Mouse (Mus musculus) heart, postnatal 0 days (tissue): ENCODE data around the gene Psenen. TPM values are rescaled to one million over a fixed set of nuclear protein-coding genes. Genes with fewer than 3 reads are reported as not detected.
A peak's percentile ranks its signal among the peaks of the same experiment; 100 is the strongest.

Experiments
- ATAC-seq: fragments of 200-750 bp; cut with Nextera tagmentation; 2 replicates; pipeline ENCODE4 v1.8.0; 2017; ENCODE audit warnings: low read depth, moderate number of reproducible peaks, moderate library complexity; ENCODE audit not compliant: insufficient read depth
- DNase-seq: peaks from one replicate; pipeline ENCODE4 v3.0.0-alpha.2; 2016; ENCODE audit warnings: low spot score
- H3K27ac ChIP-seq: fragments of 300-500 bp; sonication (generic); 2 replicates; pipeline ENCODE4 v1.5.1; 2014; ENCODE audit warnings: low read depth, mild to moderate bottlenecking
- H3K27me3 ChIP-seq: fragments of 300-500 bp; sonication (generic); 2 replicates; pipeline ENCODE4 v1.6.1; 2014; ENCODE audit warnings: low read length, mixed read lengths; ENCODE audit not compliant: control insufficient read depth, insufficient read depth
- H3K36me3 ChIP-seq: fragments of 300-500 bp; sonication (generic); replicated peaks from 2 replicates; pipeline ENCODE4 v1.6.1; 2014; ENCODE audit warnings: low read length, mixed read lengths; ENCODE audit not compliant: control insufficient read depth, insufficient read depth
- H3K4me1 ChIP-seq: fragments of 300-500 bp; sonication (generic); 2 replicates; pipeline ENCODE4 v1.6.1; 2014; ENCODE audit warnings: antibody characterized with exemption; ENCODE audit not compliant: control insufficient read depth, insufficient read depth
- H3K4me2 ChIP-seq: fragments of 300-500 bp; sonication (generic); 2 replicates; pipeline ENCODE4 v1.6.1; 2014; ENCODE audit warnings: low read depth, mild to moderate bottlenecking, low read length, moderate library complexity
- H3K4me3 ChIP-seq: fragments of 300-500 bp; sonication (generic); 2 replicates; pipeline ENCODE4 v1.5.1; 2014; ENCODE audit warnings: low read depth, low read length
- H3K9ac ChIP-seq: fragments of 300-500 bp; sonication (generic); replicated peaks from 2 replicates; pipeline ENCODE4 v1.6.1; 2014; ENCODE audit warnings: low read depth, low read length, mixed read lengths
- H3K9me3 ChIP-seq: fragments of 300-500 bp; sonication (generic); replicated peaks from 2 replicates; pipeline ENCODE4 v1.6.1; 2016; ENCODE audit warnings: low read length; ENCODE audit not compliant: control insufficient read depth
- CTCF ChIP-seq: IDR thresholded peaks from 2 replicates; pipeline ENCODE4 v1.5.1; 2016; ENCODE audit warnings: antibody characterized with exemption, control low read depth, low read depth
- EP300 ChIP-seq: IDR thresholded peaks from 2 replicates; pipeline ENCODE4 v1.6.1; 2016; ENCODE audit warnings: antibody characterized with exemption, low read depth
- whole genome bisulfite sequencing: fragments of 180-500 bp; shearing (Covaris S2); extraction: QIAGEN DNeasy Blood & Tissue Kit; methylation state at CpG from one replicate; pipeline ENCODE4 v1.1.7; 2014; 5-methylcytosine and 5-hydroxymethylcytosine counted together
- polyA plus RNA-seq: library from polyadenylated mRNA; unstranded; fragments of >200 nt; fragmentation: Nextera tagmentation; extraction: Ambion mirVana; gene quantifications from 2 replicates; pipeline ENCODE4 v1.2.1, GENCODE M21; 2015
- total RNA-seq: library from RNA; depleted of rRNA; stranded (reverse); fragments of >200 nt; gene quantifications from 2 replicates; pipeline ENCODE4 v1.2.3, GENCODE M21; 2014; ENCODE audit warnings: low replicate concordance

The Psenen gene
- total and polyA plus RNA-seq, 2 experiments from 2014 or later: 130 TPM

DNA sequence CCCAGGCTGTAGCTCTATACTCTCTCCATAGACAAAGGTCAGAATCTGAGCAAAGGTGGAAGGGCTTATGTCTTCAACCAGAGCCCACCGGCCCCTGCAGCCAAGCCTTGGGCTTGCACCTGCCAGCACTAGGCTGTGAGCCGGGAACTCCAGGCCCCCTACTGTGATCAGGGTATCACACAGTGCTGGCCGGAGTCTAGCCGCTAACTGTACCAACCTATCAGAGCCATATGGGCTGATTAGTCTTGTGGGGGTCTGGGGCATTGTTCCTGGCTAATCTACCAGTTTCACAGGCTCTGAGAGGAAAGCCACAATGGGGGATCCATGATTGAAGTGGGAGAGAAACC is 28.2 kb upstream of the Psenen start:
- DNase-seq: no peak
- 55% methylated on average over 4 of the region's 4 CpGs for WGBS
- 0 out of 2 replicates have a peak, but pooled peaks cover 2% of the 10 kb centered on the region for H3K27me3 ChIP-seq
- no peak overlapping the region for H3K9ac ChIP-seq
- no peak overlapping the region for H3K4me3 ChIP-seq
- no peaks in the 10 kb centered on the region for H3K36me3 ChIP-seq
- no peaks in the 10 kb centered on the region for H3K9me3 ChIP-seq
- H3K4me1 ChIP-seq: peaks cover 14% of the 10 kb centered on the region
- no peak overlapping the region for H3K4me2 ChIP-seq
- no peak for ATAC-seq
- TF ChIP-seq EP300: no peak
- TF ChIP-seq CTCF: no peak
- no peak overlapping the region for H3K27ac ChIP-seq

DNA sequence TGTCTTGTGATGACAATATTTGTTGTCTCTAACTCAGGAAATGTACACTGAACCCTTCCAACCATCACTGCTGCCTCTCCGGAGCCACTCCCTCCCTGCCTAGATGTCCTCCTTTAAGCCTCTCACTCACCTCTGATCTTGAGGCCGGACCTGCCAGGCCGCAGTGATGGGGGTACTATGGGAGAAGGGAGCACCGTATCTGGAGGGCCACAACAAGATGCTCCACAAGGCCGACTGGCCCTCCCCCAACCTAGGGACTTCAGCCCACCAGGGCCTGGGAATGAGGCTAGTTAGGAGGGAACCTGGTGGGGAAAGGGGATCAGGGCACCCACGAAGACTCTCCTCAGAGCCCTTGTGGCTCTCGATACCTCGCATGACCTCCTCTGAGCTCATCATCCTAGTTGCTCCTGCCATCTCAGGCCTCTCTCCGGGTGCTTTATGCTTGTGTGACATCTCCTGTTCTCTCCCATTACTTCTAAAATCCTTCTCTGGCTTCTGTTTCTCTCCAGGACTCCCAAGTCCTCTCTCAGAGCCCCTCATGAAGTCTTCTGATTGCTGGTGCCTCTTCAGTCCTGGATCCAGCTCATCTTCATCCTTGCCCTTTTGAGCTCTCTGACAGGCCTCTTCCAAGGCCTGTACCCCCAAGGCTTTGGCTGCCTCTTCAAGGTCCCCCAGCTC is 27.6 kb upstream of the Psenen start:
- no peak for TF ChIP-seq EP300
- TF ChIP-seq CTCF: no peak
- H3K4me1 ChIP-seq: peaks cover 14% of the 10 kb centered on the region
- no peak overlapping the region for H3K9ac ChIP-seq
- H3K36me3 ChIP-seq: 0 out of 2 replicates have a peak, but pooled peaks cover under 1% of the 10 kb centered on the region
- H3K4me3 ChIP-seq: no peak overlapping the region
- H3K4me2 ChIP-seq: no peak overlapping the region
- 0 out of 2 replicates have a peak, but pooled peaks cover 2% of the 10 kb centered on the region for H3K27me3 ChIP-seq
- DNase-seq (no peak), ATAC-seq (no peak)
- H3K9me3 ChIP-seq: no peaks in the 10 kb centered on the region
- H3K27ac ChIP-seq: no peak overlapping the region
- 78% methylated on average over 9 of the region's 9 CpGs for whole genome bisulfite sequencing

DNA sequence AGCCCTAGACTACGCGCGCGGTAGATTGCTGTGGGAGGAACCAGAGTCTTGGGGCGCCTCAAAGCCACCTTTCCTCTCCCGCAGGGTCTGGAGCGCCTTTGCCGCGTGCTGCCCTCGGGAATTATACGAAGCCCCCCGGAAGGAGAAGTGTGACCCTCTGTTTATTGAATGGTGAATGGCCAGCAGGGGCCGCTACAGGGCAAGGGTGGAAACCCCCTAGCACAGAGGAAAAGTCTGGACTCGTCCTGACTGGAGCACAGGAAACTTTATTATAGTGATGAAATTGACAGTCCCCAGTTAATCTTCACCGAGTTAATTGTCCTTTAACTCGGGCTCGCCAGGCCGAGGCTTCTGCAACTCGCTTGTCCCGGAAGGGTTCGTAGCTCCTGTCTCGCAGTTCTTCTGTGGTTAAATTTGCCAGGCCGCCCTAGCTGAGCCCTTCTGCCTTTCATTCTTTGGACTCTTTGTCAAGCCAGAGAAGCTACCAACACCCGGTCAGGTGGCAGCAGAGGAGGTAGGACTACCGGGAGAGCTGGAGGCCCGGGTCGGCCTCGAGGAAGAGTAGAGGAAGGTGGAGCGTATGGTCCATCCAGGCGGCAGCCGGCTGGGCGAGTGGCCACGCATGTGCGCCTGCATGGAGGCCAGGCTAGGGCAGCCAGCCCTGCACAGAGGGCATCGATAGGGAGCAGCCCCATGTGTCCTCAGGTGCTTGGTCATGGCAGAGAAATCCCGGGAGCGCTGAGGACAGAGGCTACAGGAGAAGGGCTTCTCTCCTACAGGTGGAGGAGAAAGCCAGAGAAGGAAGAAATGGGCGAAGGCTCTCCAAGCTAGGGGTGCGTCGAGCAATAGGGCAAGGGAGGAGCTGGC is 26.2 kb upstream of the Psenen start:
- peaks cover 14% of the 10 kb centered on the region for H3K4me1 ChIP-seq
- peak overlapping the region; percentile 77 for H3K4me2 ChIP-seq
- H3K4me3 ChIP-seq: peak overlapping the region; percentile 88
- no peaks in the 10 kb centered on the region for H3K9me3 ChIP-seq
- ATAC-seq: peak; percentile 52
- peaks cover 14% of the 10 kb centered on the region; the same call in 1 of the 2 replicates for H3K36me3 ChIP-seq
- peak; percentile 79 for DNase-seq
- 0 out of 2 replicates have a peak, but pooled peaks cover 2% of the 10 kb centered on the region for H3K27me3 ChIP-seq
- peak overlapping the region; percentile 44 for H3K9ac ChIP-seq
- TF ChIP-seq CTCF (peak; percentile 90), EP300 (no peak)
- WGBS: 27% methylated on average over 40 of the region's 40 CpGs
- peak overlapping the region; percentile 96 for H3K27ac ChIP-seq

DNA sequence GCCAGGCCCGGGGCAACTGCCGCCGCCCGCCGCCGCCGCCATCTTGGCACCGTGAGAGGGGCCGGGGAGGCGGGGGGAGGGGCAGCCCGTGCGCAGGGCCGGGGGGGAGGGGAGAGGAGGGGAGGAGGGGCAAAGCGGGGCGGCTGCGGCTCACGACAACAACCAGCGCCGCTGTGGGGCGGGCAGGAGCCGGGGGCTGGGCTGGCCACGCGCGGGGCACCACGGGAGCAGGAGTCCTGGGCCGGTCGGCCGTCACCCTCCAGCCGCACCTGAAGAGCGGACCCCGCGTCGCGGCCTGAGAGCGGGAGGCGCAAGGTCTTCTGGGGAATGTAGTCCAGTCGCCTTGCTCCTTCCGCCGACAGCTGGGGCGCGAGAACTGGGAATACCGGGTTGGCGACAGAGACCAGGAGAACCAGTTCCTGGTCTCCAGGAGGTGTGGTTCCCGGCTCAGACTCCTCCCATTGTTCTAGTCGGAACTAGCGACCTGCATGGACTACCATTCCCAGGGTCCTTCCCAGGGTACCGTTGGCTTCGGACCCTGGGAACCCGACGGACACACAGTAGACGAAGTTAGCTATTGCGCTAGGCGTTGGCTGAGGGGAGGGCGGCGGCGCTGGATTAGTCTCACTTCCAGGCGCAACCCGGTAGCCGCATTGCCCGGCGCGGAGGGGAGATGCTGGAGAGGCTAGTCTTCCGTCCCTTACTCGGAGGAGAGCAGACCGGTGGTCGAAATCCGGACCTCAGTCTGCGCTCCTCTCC is 25.4 kb upstream of the Psenen start, which contains the start of gene Kmt2b:
Gene Kmt2b, minus strand, starts transcription at position 51 of the 759 bp plus-strand sequence.
- peaks cover 22% of the 10 kb centered on the region for H3K36me3 ChIP-seq
- peak within 1 kb of the TSS; percentile 98 for H3K4me2 ChIP-seq
- H3K9ac ChIP-seq: peak within 1 kb of the TSS; percentile 98
- ATAC-seq: peak; percentile 94
- DNase-seq: peak; percentile 99
- H3K9me3 ChIP-seq: no peaks in the 10 kb centered on the region
- H3K4me1 ChIP-seq: peaks cover 14% of the 10 kb centered on the region
- no peaks in the 10 kb centered on the region for H3K27me3 ChIP-seq
- peak within 1 kb of the TSS; percentile 88 for H3K4me3 ChIP-seq
- TF ChIP-seq EP300: no peak
- no peak for TF ChIP-seq CTCF
- peak within 1 kb of the TSS; percentile 96 for H3K27ac ChIP-seq
- under 1% methylated on average over 58 of the region's 68 CpGs for WGBS
